Mouse (Mus musculus) 3134 (cell line): ENCODE data around the gene Foxm1.
"Not testable (repeated sequence)": the region's sequence is repeated elsewhere in the genome, so short reads cannot be mapped to it uniquely, and the experiment has no call there.

Experiments used
- DNase-seq: peaks from one replicate; pipeline ENCODE4 v3.0.0-alpha.2; 2011; ENCODE audit warnings: low spot score; ENCODE audit not compliant: insufficient read length; ENCODE audit errors: extremely low read depth

The Foxm1 gene

DNA sequence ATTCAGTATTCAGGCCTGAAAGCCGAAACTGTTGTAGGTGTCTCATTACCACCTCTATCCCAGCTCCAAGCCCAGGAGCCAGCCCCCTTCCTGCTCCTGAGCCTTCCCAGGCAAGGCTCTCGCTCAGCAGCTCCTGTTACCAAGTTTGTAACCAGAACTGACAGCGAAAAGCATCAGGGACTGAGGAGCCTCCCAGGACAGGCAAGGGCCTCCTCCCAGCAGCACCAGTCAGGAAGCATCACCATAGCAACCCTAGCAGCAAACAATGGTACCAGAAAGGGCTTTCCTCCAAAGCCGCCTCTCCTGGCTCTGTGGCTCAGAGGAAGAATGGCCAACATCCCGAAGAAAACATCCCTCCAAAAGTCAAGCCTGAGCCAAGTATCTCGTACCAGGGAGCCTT lies 12.4 kb downstream of the Foxm1 start, which contains the start of the genes Tex52 and Gm44596:
Gene Tex52 (plus strand): TSS at position 265 of the 400 bp plus-strand sequence.
Gene Gm44596 (plus strand): TSS at position 312 of the 400 bp plus-strand sequence.
- DNase-seq, result no peak

DNA sequence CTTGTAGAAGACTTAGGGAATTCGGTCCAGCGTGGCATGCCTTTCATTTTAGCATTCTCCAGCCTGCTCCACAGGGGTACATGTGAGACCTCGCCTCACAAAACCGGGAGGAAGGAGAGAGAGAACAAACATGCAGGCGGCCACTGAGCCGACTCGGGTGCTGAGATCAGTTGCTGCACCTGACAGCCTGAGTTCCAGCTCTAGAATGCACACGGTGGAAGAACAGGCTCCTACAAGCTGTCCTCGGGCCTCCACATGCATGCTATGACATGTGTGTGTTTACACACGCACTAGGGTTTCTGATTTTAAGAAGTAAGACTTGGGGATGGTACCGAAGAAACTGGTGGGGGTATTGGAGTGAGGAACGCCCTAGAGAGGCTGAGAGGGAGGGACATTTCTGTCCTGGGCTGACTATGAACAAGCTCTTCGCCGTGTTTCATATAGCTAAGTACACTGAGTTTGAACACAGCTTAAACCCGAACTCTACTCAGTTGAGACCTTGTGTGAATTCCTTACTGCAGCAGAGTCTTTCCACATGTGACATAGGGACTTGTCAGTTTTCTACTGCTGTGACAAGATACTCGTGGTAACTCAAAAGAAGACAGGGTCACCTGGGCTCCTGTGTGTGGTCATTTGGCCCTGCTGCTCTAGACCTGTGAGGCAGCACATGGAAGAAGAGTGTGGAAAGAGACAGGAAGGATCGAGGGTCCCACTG lies 13.8 kb downstream of the Foxm1 start:
- no peak for DNase-seq

DNA sequence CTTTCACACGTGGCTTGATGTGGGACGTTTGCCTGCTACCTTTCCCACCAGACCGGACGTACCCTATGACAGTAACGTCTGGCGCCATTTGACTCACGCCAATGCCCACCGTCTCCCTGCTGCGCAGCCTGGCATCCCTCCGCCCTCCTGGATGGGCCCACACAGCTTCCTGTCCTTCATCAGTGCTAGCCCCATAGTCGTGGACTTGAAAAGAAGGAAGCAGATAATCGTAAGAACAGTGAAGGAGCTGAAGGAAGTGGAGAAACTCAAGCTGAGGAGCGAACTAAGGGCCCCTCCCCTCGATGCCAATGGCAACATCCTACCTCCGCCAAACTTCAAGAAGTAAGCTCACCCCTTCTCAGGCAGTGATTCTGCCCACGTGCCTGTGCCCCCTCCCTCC lies 16.9 kb downstream of the Foxm1 start:
- DNase-seq, result no peak

DNA sequence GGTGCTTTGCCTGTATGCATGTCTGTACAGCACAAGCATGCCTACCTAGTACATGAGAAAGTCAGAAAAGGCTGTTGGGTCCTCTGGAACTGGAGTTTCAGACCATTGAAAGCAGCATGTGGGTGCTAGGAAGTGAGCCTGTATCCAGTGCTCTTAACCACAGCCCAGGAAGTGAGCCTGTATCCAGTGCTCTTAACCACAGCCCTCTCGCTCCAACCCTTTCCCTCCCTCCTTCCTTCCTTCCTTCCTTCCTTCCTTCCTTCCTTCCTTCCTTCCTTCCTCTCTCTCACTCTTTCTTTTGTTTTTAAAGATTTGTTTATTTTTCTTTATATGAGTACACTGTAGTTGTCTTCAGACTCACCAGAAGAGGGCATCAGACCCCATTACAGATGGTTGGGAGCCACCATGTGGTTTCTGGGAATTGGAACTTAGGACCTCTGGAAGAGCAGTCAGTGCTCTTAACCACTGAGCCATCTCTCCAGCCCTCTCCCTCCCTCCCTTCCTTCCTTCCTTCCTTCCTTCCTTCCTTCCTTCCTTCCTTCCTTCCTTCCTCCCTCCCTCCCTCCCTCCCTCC lies 17.9 kb downstream of the Foxm1 start:
- not testable (repeated sequence) for DNase-seq

DNA sequence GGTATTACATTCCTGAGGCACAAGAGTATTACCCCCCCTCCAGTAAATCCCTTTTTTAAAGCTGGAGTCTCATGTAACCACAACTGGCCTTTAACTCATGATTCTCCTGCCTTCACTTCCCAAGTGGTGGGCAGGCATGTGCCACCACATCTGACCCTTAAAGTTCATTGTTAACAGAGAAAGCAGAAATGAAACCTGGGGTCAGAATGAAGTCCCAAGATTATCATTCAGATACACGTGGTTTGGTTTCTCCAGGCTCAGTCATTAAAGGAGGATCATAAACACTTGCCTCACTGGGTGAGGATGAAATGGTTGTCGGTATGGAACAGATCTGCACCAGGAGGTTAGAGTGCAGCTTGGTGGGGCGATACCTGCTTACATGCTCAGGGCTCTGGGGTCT lies 18.5 kb downstream of the Foxm1 start:
- no peak for DNase-seq

DNA sequence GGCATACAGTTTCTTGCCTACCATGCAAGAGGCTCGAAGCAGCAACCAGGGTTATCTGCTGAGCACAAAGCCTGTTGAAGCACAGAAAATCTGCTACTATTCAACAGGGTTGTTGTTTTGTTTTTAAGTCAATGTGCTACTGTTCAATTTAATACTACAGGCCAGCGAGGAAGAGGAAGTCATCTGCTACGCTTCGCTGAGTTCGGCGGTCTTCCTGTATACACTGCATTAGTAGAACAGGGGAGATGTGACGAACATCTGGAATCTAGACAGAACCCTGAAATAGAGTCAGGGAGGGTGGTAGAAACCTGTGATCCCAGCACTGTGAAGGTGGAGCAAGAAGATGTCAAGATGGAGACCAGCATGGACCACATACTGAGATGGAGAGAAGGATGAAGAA lies 21.0 kb downstream of the Foxm1 start:
- DNase-seq, result no peak

DNA sequence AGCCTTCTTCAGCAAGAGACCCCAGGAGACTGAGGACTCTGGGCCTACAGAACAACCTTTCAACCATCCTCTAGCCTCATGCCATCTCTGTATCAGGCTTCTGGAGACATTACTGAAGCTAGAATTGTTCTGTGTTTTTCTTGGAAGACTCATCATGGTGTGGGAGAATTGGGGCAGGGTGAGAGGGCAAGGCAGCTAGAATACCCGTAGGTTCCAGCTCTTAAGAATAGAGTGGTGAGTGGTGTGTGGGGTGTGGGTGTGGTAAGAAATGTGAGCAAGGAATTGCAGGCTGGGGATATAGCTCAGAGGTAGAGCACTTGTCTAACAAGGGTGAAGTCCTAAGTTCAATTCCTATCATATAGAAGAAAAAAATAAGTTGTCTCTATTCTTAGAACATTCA lies 22.3 kb downstream of the Foxm1 start:
- DNase-seq, result no peak

DNA sequence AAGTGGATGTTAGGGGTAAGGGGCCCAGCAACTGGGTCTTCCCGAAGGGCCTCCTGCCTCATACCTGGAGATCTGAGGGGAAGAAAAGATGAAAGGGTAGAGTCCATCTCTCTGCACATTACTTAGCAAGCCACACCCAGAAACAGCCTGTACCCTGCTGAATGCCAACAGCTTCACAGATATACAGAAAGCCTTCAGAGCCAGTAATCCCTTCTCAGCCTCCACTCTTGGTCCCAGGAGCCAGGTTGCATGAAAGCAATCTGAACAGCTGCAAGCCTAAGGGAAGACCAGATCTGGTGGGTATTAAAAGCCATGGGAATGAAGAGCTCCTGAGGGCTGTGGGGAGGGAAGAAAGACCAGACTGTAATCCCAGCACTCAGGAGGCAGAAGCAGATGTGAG lies 26.4 kb downstream of the Foxm1 start:
- no peak for DNase-seq

DNA sequence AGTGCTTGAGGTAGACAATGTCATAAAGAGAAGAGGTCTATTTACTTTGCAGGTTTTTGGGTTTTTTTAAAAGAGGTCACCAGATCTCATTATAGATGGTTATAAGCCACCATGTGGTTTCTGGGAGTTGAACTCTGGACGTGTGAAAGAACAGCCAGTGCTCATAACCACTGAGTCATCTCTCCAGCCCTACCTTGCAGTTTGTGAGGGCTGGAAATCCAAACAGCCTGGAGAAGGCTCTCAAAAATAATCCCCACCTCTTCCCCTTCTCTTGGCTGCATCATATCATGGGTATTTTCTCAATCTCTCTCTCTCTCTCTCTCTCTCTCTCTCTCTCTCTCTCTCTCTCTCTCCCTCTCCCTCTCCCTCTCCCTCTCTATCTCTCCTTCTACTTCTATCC lies 27.9 kb downstream of the Foxm1 start:
- DNase-seq, result no peak

DNA sequence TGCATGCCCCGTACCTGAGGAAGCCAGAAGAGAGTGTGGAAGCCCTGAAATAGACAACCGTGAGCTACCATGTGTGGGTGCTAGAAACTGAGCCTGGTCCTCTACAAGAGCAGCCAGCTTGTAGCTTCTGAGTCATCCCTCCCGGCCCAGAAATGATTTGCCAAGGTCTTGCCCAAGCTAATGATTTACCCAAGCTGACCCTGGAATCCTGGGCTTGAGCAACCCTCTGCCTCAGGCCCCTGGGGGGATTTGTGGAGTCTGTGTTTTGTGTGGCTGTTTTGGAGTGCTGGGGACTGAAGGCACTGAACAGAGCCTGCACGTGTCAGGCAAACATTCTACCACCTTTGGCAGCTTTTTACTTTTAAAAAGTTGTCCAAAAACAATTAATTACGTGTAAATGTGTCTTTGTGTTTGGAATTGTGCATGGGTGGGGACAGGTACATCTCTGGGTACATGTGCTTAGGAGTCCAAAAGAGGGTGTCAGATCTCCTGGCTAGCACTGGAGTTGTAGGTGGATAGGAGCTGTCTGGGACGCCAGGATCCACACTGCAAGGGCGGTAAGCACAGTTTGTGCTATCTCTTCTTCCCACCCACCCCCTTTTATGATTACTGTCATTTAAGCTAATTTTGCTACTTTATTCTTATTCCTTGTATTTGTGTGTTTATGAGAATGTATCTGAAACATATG lies 35.0 kb downstream of the Foxm1 start:
- no peak for DNase-seq

DNA sequence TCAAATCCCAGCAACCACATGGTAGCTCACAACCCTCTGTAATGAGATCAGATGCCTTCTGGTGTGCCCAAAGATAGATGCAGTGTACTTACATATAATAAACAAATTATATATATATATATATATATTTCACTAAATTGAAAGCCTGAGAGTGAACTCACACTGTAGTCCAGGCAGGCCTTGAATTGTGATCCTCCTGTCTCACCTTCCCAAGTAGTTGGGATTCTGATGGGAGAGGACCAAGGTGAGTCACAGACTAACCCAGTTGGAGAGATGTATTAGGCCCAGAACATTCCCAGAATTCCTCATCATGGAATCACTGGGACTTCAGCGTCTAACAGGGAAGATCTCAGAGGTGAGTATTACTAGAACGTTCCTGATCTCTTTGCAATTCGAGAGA lies 36.2 kb downstream of the Foxm1 start, which contains the start of gene Nrip2:
Gene Nrip2 (plus strand): TSS at position 301 of the 400 bp plus-strand sequence.
- no peak for DNase-seq

DNA sequence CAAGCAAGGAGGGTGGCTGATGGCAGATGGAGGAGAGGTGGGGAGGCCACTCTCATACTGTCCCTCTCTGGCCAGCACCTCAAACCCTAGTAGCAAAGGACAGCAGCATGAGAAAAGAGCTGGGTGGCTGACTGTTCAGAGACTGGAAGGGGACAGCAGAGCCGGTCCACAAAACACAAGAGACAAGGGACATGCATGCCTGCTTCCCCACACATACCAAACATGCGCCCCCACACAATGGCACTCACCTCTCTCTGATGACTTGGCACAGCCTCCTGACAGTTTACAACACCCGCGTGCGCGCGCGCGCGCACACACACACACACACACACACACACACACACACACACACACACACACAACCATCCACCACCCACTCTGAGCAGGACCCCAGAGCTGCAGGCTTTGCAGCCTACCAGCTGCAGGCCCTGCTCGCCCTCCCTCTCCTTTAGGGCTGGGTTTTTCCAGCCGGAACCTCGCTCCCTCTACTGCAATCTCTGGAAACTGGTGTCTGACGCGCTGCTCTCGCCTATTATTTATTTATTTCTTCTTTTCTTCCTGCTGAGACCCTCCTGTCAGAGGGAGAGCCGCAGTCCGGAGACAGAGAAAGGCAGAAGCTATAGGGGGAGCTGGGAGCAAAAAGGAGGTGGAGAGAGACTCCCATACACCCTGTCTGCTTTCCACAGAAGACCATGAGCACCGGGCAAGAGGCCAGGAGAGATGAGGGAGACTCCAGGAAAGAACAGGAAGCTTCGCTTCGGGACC lies 36.8 kb downstream of the Foxm1 start:
- no peak for DNase-seq

DNA sequence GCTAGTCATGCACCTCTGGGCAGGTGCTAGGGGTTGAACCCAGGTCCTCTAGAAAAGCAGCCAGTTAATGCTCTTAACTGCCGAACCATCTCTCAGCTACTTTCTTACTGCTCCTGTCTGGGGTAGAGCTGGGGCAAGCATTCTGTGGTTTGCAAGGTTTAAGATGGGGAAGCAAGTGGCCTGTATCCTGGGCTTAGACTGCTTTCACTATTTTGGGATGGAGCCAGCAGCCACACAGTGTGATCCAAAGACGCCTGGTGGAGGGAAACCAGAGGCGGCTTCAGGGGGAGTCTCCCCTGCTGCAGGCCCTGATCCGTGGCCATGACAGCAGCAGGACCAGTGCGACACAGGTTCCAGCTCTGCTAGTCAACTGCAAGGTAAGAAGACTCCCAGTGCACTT lies 41.9 kb downstream of the Foxm1 start:
- DNase-seq, result no peak

DNA sequence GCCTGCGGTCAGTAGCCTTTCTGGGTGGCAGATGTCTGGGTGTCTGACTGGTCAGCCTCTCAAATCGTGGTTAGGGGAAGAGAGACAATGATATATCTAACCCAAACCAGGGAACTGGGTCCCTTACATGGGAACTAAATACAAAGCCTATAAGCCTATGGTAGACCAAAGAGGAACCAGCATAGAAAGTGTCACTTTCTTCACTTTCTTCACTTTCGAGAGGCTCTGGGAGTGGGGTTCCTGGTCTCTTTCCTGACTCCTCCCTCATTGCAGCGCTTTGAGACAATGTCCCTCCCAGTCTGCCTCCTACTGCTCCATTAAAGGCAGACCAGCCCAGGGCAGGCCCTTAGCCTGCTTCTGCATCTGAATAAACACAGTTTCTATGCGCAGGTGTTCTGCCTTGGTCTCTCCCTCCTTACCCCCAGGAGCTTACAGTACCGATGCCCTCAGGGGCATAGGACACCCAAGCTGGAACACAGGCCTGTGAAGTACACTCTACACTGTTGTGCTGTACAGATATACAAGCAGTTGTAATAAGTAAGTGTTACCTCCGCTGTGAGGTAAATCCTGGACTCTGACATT lies 45.9 kb downstream of the Foxm1 start:
- no peak for DNase-seq

DNA sequence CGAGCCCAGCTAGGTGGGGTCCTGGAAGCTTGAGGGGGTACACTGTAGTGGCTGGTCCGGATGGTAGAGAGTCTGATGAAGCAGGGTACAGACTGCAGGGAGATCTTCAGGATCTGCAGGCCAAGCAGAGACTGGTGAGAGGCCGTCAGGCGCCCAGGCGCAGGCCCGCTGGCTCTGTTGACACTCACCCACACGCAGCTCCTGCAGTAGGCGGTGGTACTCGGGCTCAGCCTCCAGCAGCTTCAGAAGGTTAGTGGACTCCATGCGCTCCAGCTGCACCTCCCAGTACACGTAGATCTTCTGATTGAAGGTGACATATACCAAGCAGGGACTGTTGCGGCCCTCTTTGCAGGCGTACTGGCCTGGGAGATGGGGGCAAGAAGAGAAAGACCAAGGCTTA lies 47.5 kb downstream of the Foxm1 start:
- no peak for DNase-seq

DNA sequence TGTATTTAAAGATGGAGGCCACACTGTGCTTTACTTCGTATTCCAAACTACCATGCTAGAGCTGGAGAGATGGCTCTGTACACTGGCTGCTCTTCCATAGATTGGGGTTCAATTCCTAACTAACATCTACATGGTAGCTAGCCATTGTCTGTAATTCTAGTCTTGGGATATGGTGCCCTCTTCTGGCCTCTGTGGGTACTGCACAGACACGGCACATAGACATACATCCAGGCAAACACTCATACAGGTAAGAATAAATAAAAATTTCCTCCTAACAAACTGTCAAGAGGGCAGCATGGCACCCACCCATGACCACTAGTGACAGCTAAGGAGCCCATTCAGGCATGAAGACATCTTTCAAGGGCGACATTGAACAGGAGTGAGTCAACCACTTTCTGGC lies 48.3 kb downstream of the Foxm1 start:
- DNase-seq, result no peak

DNA sequence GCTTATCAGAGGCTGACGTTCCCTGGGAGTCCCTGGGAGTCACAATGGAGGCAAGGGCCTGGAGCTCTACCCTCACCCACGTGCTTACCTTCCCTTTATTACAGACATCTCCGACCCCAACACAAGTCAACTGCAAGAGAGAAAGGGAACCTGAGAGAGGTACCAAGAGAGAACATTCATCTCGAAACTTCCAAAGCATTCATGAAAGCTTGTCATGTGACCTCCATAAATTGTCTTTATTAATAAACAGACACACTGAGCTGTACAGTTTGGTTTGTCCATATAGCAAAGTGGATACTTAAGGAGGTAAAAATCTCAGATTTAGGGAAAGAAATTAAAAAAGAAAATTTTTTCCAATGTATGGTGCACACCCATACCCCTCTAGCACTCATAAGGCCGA lies 53.4 kb downstream of the Foxm1 start:
- DNase-seq, result no peak

DNA sequence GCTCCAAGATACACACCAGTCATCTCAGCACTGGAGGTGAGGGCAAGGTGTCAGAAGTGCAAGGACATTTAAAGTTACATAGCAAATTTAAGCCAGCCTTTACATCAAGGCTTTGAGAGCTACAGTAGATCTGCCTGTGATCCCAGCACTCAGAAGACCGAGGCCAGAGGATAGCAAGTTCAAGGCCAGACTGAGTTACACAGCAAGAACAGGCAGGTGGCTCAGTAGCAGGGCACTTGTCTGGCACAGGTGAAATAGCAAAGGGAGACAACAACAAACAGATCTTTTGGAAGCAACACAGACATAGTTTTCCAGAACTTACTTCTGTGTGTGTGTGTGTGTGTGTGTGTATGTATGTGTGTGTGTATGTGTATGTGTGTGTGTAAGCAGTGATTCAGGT lies 55.3 kb downstream of the Foxm1 start:
- DNase-seq, result no peak

DNA sequence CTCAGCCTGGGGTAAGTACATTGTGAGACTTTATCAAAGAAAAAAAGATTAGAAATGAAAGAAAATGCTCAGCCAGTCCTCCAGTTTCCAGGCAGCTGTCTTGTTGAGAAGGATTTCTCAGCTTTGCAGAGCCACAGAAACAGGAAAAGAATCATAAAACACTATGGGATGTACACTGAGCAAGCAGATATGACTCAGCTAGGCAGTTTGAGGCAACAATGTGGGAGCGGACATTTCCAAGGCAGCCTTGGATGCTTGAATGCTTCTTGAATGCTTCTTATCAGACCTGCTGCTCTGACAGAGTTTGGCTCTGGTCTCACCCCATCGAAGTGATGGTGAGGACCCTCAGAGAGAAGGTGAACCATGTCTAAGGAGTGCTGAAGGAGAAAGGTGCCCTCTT lies 58.3 kb downstream of the Foxm1 start:
- DNase-seq, result no peak

DNA sequence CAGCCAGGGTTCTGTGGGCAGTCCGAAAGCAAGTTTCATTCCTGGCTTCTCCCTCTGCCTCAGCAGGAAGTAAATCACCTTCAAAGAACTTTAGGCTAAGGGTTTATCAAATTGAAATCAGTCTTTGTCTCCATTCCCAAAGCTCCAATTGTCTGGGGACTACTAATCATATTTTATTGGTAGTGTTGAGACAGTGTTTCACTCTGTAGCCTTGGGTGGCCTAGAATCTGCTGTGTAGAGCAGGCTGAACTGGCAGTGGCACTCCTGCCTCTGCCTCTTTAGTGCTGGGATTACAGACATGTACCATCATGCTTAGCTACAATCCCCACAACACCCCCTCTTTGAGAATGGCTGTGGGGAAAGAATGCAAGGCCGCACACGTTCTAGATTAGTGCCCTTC lies 58.7 kb downstream of the Foxm1 start:
- no peak for DNase-seq
